Mouse (Mus musculus) hindbrain, postnatal 0 days (tissue): Measurements from ENCODE around the gene Lpcat3. TPM values are rescaled to one million over a fixed set of nuclear protein-coding genes. Genes with fewer than 3 reads are reported as not detected.

ENCODE experiments used
- ATAC-seq: fragments of 200-750 bp; cut with Nextera tagmentation; 2 replicates; pipeline ENCODE4 v1.8.0; 2017; ENCODE audit warnings: mild to moderate bottlenecking, moderate TSS enrichment, moderate library complexity
- DNase-seq: peaks from one replicate; pipeline ENCODE4 v3.0.0-alpha.2; 2015; ENCODE audit warnings: low spot score
- H3K27ac ChIP-seq: fragments of 300-500 bp; sonication (generic); 2 replicates; pipeline ENCODE4 v1.5.1; 2014; ENCODE audit warnings: mild to moderate bottlenecking
- H3K27me3 ChIP-seq: fragments of 300-500 bp; sonication (generic); 2 replicates; pipeline ENCODE4 v1.6.1; 2014; ENCODE audit warnings: low read length, mixed read lengths; ENCODE audit not compliant: insufficient read depth
- H3K36me3 ChIP-seq: fragments of 300-500 bp; sonication (generic); 2 replicates; pipeline ENCODE4 v1.6.1; 2014; ENCODE audit warnings: low read length, mixed read lengths; ENCODE audit not compliant: insufficient read depth
- H3K4me1 ChIP-seq: fragments of 300-500 bp; sonication (generic); 2 replicates; pipeline ENCODE4 v1.6.1; 2014; ENCODE audit warnings: antibody characterized with exemption, low read length, mixed read lengths; ENCODE audit not compliant: insufficient read depth
- H3K4me2 ChIP-seq: fragments of 300-500 bp; sonication (generic); 2 replicates; pipeline ENCODE4 v1.6.1; 2014; ENCODE audit warnings: low read depth, mild to moderate bottlenecking, low read length, moderate library complexity, mixed read lengths
- H3K4me3 ChIP-seq: fragments of 300-500 bp; sonication (generic); 2 replicates; pipeline ENCODE4 v1.5.1; 2014; ENCODE audit warnings: low read length
- H3K9ac ChIP-seq: fragments of 300-500 bp; sonication (generic); replicated peaks from 2 replicates; pipeline ENCODE4 v1.6.1; 2014; ENCODE audit warnings: mild to moderate bottlenecking, low read length, moderate library complexity, mixed read lengths
- H3K9me3 ChIP-seq: fragments of 300-500 bp; sonication (generic); 2 replicates; pipeline ENCODE4 v1.6.1; 2016; ENCODE audit warnings: low read length, mixed read lengths
- CTCF ChIP-seq: IDR thresholded peaks from 2 replicates; pipeline ENCODE4 v1.5.1; 2016; ENCODE audit warnings: antibody characterized with exemption, control low read depth, low read depth
- WGBS: fragments of 180-500 bp; shearing (Covaris S2); extraction: QIAGEN DNeasy Blood & Tissue Kit; methylation state at CpG from one replicate; pipeline ENCODE4 v1.1.7; 2014; 5-methylcytosine and 5-hydroxymethylcytosine counted together
- polyA plus RNA-seq: library from polyadenylated mRNA; unstranded; fragments of >200 nt; fragmentation: Nextera tagmentation; extraction: Ambion mirVana; gene quantifications from 2 replicates; pipeline ENCODE4 v1.2.1, GENCODE M21; 2015
- total RNA-seq: library from RNA; depleted of rRNA; stranded (reverse); fragments of >200 nt; gene quantifications from 2 replicates; pipeline ENCODE4 v1.2.3, GENCODE M21; 2014

Lpcat3 gene
- total and polyA plus RNA-seq, 2 experiments from 2014 or later = 48.5 to 49.5 TPM

DNA sequence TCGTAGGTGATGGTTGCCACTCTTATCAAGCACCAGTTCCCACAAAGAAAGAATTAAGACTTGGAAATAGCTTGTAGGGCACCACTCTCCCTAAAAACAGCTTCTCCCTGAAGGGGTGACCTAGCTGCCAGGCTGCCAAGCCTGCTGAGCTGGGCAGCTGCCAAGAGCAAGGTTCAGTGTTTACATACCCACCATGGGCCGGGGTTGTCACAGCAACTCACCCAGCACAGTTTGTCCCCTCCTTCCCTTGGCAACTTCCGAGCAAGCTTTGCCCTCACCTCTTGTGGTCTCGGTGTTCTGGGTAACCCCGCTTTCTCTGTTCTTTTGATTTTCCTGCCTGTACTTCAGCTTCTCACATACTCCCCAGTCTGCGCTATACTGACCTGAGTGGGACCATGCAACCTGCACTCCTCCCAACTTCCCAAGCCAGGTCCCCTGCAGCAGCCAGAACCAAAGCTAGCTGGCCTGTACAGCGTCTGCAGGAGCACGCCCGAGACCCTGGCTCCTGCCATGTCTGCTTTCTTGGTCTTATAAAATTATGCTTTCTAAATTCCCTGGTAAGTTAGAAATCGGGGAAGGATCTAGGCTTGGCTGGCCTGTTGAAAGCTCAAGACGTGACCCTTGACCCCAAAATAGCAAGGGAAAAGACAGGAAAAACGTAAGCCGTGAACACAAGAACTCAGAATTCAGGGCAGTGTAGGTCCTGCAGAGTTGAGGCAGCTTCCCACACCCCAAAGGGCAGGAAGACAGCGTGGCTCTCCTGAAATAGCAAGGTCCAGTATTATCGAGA lies 31.5 kb downstream of the Lpcat3 start:
- H3K9me3 ChIP-seq = no peaks in the 10 kb centered on the region
- H3K36me3 ChIP-seq = peaks cover 7% of the 10 kb centered on the region; the same call in 1 of the 2 replicates
- no peaks in the 10 kb centered on the region for H3K27me3 ChIP-seq
- ATAC-seq (peak; percentile 81), DNase-seq (peak; percentile 80)
- H3K4me3 ChIP-seq = no peak overlapping the region
- H3K4me1 ChIP-seq = no peaks in the 10 kb centered on the region
- peak overlapping the region; percentile 22; the same call in 1 of the 2 replicates for H3K27ac ChIP-seq
- TF ChIP-seq CTCF = no peak
- WGBS = 54% methylated on average over 15 of the region's 15 CpGs
- no peak overlapping the region for H3K4me2 ChIP-seq
- no peak overlapping the region for H3K9ac ChIP-seq

DNA sequence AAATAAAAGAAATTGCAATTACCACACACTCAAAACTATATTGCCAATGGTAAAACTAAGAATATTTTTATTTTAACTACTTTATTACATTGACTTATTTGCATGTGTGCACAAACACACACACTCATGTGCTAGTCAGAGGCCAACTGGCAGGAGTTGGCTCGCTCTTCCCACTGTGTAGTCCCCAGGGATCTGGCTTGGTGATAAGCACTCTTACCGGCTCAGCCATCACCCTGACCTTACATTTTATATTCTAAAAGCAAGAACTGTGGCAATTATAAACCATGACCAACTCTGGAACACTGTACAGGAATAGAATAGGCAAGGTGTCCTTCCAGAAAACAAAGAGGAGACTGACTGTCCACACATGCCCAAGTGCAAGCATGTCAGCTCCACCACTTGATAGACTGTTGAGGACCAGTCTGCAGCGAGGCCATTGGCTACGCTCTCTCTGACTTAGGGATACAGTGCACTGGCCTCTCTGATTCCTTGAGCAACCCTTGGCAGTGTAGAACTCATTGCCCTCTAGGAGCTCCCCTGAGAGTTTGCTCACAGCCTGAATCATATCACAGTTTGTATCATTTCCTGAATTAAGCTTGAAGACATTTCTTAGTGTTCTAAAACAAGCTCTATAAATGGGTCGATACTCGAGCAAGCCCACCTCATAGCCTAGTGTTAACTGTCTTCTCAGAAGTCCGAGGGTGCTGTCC lies 33.8 kb downstream of the Lpcat3 start:
- H3K9me3 ChIP-seq = no peaks in the 10 kb centered on the region
- 88% methylated on average over 7 of the region's 7 CpGs for WGBS
- no peaks in the 10 kb centered on the region for H3K4me1 ChIP-seq
- DNase-seq (no peak), ATAC-seq (no peak)
- no peak overlapping the region for H3K9ac ChIP-seq
- H3K27ac ChIP-seq = no peak overlapping the region
- no peak overlapping the region for H3K4me3 ChIP-seq
- peaks cover 15% of the 10 kb centered on the region; the same call in 1 of the 2 replicates for H3K36me3 ChIP-seq
- no peaks in the 10 kb centered on the region for H3K27me3 ChIP-seq
- H3K4me2 ChIP-seq = no peak overlapping the region
- TF ChIP-seq CTCF = no peak

DNA sequence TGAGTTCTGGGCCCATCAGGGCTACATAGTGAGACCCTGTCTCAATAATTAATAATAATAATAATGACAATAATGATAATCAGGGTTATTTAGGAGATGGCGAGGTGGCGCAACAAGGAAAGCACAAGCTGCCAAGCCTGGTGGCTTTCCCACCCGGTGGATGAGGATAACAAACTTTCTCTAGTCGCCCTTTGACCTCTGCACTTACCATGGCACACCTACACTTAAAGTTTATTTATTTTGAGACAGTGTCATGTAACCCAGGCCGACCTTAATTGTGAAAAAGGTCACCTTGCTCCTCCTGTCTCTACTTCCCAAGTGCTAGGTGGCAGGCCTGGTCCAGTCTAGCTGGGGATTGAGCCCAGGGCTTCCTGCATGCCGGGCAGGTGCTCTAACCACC lies 35.9 kb downstream of the Lpcat3 start:
- no peak overlapping the region for H3K4me2 ChIP-seq
- TF ChIP-seq CTCF = no peak
- no peaks in the 10 kb centered on the region for H3K9me3 ChIP-seq
- peaks cover 30% of the 10 kb centered on the region for H3K36me3 ChIP-seq
- H3K27ac ChIP-seq = no peak overlapping the region
- WGBS = 87% methylated on average over 6 of the region's 6 CpGs
- DNase-seq = no peak
- no peak for ATAC-seq
- H3K27me3 ChIP-seq = no peaks in the 10 kb centered on the region
- no peak overlapping the region for H3K4me3 ChIP-seq
- no peak overlapping the region for H3K9ac ChIP-seq
- H3K4me1 ChIP-seq = no peaks in the 10 kb centered on the region

DNA sequence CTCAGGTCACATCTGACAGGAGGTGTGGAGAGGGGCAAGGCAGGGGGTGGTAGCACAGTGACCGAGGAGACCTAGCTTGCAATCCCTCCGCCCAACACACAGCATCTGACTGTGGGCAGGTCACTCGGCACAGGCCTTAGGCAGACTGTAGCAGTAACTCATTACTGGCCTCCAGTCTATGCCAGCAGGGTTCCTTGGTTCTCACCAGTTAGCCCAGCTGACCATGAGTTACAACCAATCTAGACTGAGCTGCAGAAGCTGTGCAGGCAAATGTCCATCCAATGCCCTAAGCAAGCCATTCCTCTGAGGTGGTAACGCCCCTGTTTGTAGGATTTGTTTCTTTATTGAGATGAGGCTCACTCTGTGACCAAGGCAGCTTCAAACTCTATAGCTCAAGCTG lies 36.5 kb downstream of the Lpcat3 start:
- Histone ChIP-seq H3K9ac (no peak overlapping the region), H3K27me3 (no peaks in the 10 kb centered on the region), H3K4me3 (no peak overlapping the region), H3K4me1 (no peaks in the 10 kb centered on the region), H3K36me3 (peaks cover 35% of the 10 kb centered on the region), H3K9me3 (no peaks in the 10 kb centered on the region), H3K4me2 (no peak overlapping the region), H3K27ac (no peak overlapping the region)
- no peak for TF ChIP-seq CTCF
- ATAC-seq (no peak), DNase-seq (no peak)
- 88% methylated on average over 4 of the region's 4 CpGs for WGBS

DNA sequence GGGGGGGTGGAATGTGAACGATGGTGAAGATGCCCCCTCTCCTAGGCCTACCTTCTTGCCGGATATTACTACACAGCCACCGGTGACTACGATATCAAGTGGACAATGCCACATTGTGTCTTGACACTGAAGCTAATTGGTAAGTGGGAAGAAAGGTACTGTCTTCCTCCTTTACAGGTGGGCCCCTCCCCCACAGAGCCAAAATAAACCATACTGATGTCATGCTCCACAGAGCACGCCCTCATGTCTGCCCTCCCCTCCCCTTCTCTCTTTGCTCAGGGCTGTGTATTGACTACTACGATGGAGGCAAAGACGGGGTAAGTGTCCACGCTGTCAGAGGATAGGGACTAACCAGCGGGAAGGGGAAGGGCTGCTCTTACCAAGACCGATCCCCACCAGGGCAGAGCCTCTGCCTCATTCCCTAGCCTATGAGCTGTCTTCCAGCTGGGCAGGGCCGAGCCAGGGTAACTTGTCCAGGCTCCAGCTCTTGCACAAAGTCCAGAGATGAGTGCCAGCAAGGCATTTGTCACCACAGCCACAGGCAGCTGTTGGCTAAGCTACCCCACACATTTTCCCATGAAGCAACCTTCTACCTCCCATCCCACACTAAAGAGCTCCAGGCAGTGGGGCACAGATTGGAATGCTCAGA lies 37.3 kb downstream of the Lpcat3 start:
- peak; percentile 69 for DNase-seq
- TF ChIP-seq CTCF = no peak
- Histone ChIP-seq H3K4me2 (no peak overlapping the region), H3K9me3 (no peaks in the 10 kb centered on the region), H3K36me3 (peaks cover 42% of the 10 kb centered on the region), H3K27ac (no peak overlapping the region; the same call in 1 of the 2 replicates), H3K4me3 (no peak overlapping the region), H3K9ac (no peak overlapping the region), H3K27me3 (no peaks in the 10 kb centered on the region), H3K4me1 (no peaks in the 10 kb centered on the region)
- peak; percentile 55 for ATAC-seq
- 79% methylated on average over 11 of the region's 11 CpGs for WGBS

DNA sequence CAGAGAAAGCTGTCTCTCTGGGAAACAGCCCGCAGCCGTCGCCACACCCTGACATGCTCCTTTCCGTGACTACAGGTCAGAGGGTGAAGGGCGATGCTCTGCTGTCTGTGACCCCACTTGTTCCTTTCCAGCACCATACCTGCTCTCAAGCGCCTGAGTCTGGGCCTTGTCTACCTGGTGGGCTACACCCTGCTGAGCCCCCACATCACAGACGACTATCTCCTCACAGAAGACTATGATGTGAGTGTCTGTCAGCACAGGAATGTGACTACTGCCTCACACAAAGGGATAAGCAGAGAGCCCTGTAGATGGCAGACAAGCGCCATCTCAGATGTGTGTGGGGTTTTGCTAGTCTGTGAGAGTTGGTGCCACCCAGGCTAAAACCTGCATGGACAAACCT lies 38.5 kb downstream of the Lpcat3 start:
- no peak for DNase-seq
- Histone ChIP-seq H3K9ac (no peak overlapping the region), H3K4me3 (no peak overlapping the region), H3K36me3 (peaks cover 44% of the 10 kb centered on the region), H3K27me3 (no peaks in the 10 kb centered on the region), H3K4me1 (no peaks in the 10 kb centered on the region), H3K4me2 (no peak overlapping the region), H3K9me3 (no peaks in the 10 kb centered on the region), H3K27ac (no peak overlapping the region)
- ATAC-seq = no peak
- TF ChIP-seq CTCF = peak; percentile 52
- WGBS = 72% methylated on average over 8 of the region's 8 CpGs
